Mouse (Mus musculus) erythroblast, embryonic 14.5 days (primary cell): Measurements from ENCODE around the gene Ces3b.

Experiments used
- GATA1 ChIP-seq: IDR thresholded peaks from 2 replicates; pipeline ENCODE4 v1.6.1; 2012; ENCODE audit warnings: low read length, inconsistent platforms, mixed read lengths
- TAL1 ChIP-seq: IDR thresholded peaks from 3 replicates; pipeline ENCODE4 v1.6.1; 2012; ENCODE audit warnings: low read length, inconsistent platforms, mixed read lengths

GRCm38 (mm10) chr8:105131509-105131908 is 48.0 kb downstream of the Ces3b start, which contains the start of gene Ces4a:
- no peak for TF ChIP-seq GATA1
- no peak for TF ChIP-seq TAL1
